Mouse (Mus musculus): ENCODE results near the gene Ankrd33b.

DNA sequence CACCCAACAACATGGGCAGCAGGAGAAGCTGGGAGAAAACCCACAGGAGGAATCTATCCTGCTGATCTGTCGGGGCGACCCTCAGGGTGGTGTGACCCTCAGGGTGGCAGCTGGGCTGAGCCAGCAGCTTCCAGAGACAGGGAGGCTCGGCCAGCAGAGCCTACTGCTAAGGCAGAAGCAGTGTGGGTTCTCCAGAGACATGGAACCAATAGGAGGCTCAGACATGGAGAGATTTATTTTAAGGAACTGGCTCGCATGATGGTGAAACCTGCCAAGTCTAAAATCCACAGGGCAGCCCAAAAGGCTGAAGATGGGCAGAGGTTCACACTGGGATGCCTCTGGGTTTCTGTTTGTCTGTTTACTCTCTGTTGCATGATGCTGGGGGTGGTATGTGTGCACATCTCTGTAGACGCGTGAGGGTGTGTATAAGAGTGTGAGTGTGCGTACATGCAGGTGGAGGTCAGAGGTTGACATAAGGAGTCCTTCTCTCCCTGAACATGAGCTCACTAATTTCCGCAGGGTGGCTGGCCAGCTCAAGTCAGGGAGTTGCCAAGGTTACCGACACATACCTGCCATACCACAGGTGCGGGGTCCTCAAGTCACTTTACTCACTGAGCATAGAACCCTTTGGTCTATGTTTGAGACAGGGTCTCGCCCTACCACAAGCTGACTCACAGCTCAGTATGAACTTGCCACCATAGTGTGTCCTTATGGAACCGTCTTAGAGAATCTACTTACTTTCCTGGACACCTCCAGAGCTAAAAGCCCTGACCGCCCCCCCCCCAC is 14.8 kb downstream of the Ankrd33b start:
- no peak for TF ChIP-seq GATA1 (IDR thresholded peaks at IDR 0.05; ENCODE audit: borderline replicate concordance, low read length)
- no peak for TF ChIP-seq FLI1 (IDR thresholded peaks at IDR 0.05; ENCODE audit: low read length)
